Mouse (Mus musculus): Measurements from ENCODE around the gene Sall1.

Sall1 gene

GRCm38 (mm10) chr8:88989002-88989401 is 55.0 kb downstream of the Sall1 start:
- DNase-seq, result no peak

GRCm38 (mm10) chr8:88983468-88983867 is 60.5 kb downstream of the Sall1 start:
- no peak for DNase-seq
